Mouse (Mus musculus) intestine, embryonic 14.5 days (tissue): ENCODE results near the gene Chmp4b. TPM values are rescaled to one million over a fixed set of nuclear protein-coding genes. Genes with fewer than 3 reads are reported as not detected.

ENCODE experiments used
- ATAC-seq: fragments of 200-750 bp; cut with Nextera tagmentation; replicated peaks from 2 replicates; pipeline ENCODE4 v1.8.0; 2017; ENCODE audit warnings: low read depth, moderate number of reproducible peaks, moderate TSS enrichment, moderate library complexity; ENCODE audit not compliant: low FRiP score, low TSS enrichment
- DNase-seq: peaks from one replicate; pipeline ENCODE4 v3.0.0-alpha.2; 2018; ENCODE audit warnings: low spot score
- H3K27ac ChIP-seq: fragments of 300-500 bp; sonication (generic); 2 replicates; pipeline ENCODE4 v1.5.1; 2014; ENCODE audit warnings: low read depth, mild to moderate bottlenecking, control low read depth
- H3K27me3 ChIP-seq: fragments of 300-500 bp; sonication (generic); replicated peaks from 2 replicates; pipeline ENCODE4 v1.6.1; 2014; ENCODE audit warnings: low read length, control low read depth; ENCODE audit not compliant: control insufficient read depth, insufficient read depth
- H3K36me3 ChIP-seq: fragments of 300-500 bp; sonication (generic); 2 replicates; pipeline ENCODE4 v1.6.1; 2014; ENCODE audit warnings: low read length, control low read depth; ENCODE audit not compliant: control insufficient read depth, insufficient read depth
- H3K4me1 ChIP-seq: fragments of 300-500 bp; sonication (generic); replicated peaks from 2 replicates; pipeline ENCODE4 v1.6.1; 2014; ENCODE audit warnings: low read length, control low read depth, mixed read lengths; ENCODE audit not compliant: control insufficient read depth, insufficient read depth
- H3K4me2 ChIP-seq: fragments of 300-500 bp; sonication (generic); 2 replicates; pipeline ENCODE4 v1.6.1; 2014; ENCODE audit warnings: low read length
- H3K4me3 ChIP-seq: fragments of 300-500 bp; sonication (generic); 2 replicates; pipeline ENCODE4 v1.5.1; 2014; ENCODE audit warnings: low read depth, low read length, control low read depth, mixed read lengths
- H3K9ac ChIP-seq: fragments of 300-500 bp; sonication (generic); 2 replicates; pipeline ENCODE4 v1.6.1; 2014; ENCODE audit warnings: mild to moderate bottlenecking, low read length
- H3K9me3 ChIP-seq: fragments of 300-500 bp; sonication (generic); 2 replicates; pipeline ENCODE4 v1.6.1; 2016; ENCODE audit warnings: low read length, control low read depth; ENCODE audit not compliant: control insufficient read depth
- WGBS: fragments of 180-500 bp; shearing (Covaris S2); extraction: QIAGEN DNeasy Blood & Tissue Kit; methylation state at CpG from one replicate; pipeline ENCODE4 v1.1.7; 2014; 5-methylcytosine and 5-hydroxymethylcytosine counted together
- polyA plus RNA-seq: library from polyadenylated mRNA; unstranded; fragments of >200 nt; fragmentation: Nextera tagmentation; extraction: Ambion mirVana; gene quantifications from 2 replicates; pipeline ENCODE4 v1.2.1, GENCODE M21; 2014

Chmp4b gene
- polyA plus RNA-seq, 1 experiment from 2014 or later: 15.8 TPM

DNA sequence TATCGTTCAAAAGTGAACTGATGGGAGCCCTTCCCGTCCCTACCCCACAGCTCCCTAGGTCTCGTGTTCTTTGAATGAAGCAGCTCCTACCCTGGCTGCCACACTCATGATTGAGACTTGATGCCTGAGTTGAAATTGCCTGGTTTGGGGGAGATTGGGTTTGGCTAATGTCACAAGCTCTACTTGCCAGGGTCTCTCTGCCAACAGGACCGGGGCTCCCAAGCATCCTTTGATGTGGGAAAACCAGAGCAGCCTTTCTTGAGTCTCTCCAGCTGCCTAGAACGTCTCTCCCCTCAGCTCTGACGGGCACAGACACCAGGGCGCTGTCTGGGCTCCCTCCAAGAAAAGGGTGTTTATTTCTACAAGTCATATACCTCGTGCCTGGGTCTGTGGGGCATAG, 44.2 kb downstream of the Chmp4b start:
- Histone ChIP-seq H3K27ac (no peak overlapping the region), H3K4me3 (no peak overlapping the region), H3K4me1 (no peaks in the 10 kb centered on the region), H3K27me3 (no peaks in the 10 kb centered on the region), H3K36me3 (peaks cover 45% of the 10 kb centered on the region), H3K4me2 (no peak overlapping the region), H3K9me3 (no peaks in the 10 kb centered on the region), H3K9ac (no peak overlapping the region)
- DNase-seq (no peak), ATAC-seq (no peak)
- WGBS: 56% methylated on average over 8 of the region's 8 CpGs

DNA sequence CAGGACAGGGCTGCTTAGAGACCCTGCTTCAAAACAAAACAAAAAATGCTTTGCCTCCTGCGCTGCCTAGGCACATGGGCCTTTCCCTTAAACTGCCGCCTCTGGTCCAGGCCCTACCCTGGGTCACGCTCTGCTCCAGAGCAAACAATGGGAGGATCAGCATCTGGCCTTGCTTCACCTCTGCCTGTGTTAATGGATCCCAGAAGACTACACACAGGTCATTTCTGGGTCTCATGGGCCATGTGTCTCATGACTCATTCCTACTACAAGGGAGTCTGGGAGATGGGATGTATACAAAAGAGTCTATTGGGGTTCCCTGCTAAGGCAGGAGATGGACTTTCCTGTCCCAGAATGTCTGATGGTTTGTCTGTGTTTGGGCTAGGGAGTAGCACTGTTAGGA, 45.2 kb downstream of the Chmp4b start:
- ATAC-seq: no peak

DNA sequence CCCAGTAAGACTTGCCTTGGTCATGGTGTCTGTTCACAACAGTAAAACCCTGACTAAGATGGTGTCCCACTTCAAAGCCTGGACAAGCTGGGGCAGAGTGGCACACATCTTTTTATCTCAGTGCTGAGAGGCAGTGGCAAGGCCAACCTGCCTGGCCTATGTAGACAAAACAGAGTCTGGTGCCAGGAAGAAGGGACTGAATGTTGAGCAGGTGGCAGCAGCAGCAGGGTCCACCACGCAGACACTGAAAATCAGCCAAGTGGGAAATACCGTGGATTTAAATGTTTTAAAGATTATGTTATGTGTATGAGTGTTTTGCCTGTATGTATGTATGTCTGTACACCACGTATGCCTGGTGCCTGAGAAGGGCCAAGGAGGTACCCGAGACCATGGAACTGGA, 47.9 kb downstream of the Chmp4b start:
- Histone ChIP-seq H3K4me2 (no peak overlapping the region), H3K4me1 (no peaks in the 10 kb centered on the region), H3K27ac (no peak overlapping the region), H3K36me3 (peaks cover 16% of the 10 kb centered on the region), H3K9ac (no peak overlapping the region), H3K4me3 (no peak overlapping the region), H3K9me3 (no peaks in the 10 kb centered on the region), H3K27me3 (no peaks in the 10 kb centered on the region)
- ATAC-seq (no peak), DNase-seq (no peak)
- WGBS: 92% methylated on average over 4 of the region's 4 CpGs

More for the DNA sequence above, 45.2 kb downstream of the Chmp4b start:
- no peak overlapping the region for H3K27ac ChIP-seq
- no peak for DNase-seq
- H3K9ac ChIP-seq: no peak overlapping the region
- 59% methylated on average over 3 of the region's 3 CpGs for WGBS
- no peak overlapping the region for H3K4me2 ChIP-seq
- H3K9me3 ChIP-seq: no peaks in the 10 kb centered on the region
- H3K36me3 ChIP-seq: peaks cover 40% of the 10 kb centered on the region
- H3K4me1 ChIP-seq: no peaks in the 10 kb centered on the region
- H3K27me3 ChIP-seq: no peaks in the 10 kb centered on the region
- H3K4me3 ChIP-seq: no peak overlapping the region

DNA sequence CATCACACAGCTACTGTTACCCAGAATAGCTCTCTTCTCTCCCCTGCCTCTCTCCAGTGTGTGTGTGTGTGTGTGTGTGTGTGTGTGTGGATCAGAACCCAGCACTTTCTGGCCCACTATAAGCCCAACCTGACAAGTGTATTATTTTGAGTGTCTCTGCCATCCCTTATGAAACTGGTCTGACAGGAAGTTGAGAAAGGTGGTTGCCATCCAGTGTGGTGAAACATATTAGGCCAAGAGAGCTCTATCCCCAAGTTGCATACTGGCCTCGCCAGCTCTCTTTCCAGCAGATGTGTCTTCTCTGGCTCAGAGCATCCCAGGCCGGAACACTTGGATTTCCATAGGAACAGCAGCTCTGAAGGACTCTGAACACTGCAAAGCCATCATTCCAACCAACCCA, 48.7 kb downstream of the Chmp4b start:
- WGBS: 90% methylated on average over 2 of the region's 2 CpGs
- no peak for DNase-seq

DNA sequence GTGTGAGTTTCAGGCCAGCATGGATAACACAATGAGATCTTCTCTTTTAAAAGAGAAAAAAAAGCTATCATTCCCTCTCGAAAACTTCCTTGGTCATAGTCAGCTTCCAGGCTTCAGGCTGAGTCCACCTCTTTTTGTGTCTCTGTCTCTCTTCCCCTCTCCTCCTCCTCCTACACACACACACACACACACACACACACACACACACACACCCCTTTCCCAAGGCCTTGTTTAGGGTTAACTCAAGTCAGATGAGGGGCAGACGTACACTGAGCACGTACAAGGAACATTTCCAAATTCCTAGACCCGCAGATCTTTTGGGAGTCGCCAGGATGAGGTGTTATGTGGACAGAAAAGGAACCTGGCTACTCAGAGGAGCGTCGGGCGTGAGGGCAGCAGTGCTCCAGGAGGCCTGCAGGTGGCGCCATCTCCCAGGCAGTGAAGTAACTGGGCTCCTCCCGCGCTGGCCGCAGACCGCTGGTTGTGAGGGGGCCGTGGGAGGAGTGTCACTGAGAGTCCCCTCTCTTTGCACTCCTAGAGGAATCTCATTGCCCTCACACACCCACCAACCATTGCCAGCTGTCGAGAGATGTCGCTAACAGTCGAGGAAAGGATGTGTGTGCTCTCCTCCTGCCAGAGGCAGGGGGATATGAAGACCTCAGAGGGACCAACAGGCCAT, 51.3 kb downstream of the Chmp4b start:
- H3K4me3 ChIP-seq: no peak overlapping the region
- ATAC-seq: peak; percentile 47; the same call in 1 of the 2 replicates
- peak; percentile 88 for DNase-seq
- WGBS: 5% methylated on average over 17 of the region's 17 CpGs
- no peaks in the 10 kb centered on the region for H3K27me3 ChIP-seq
- H3K9ac ChIP-seq: no peak overlapping the region
- no peak overlapping the region for H3K27ac ChIP-seq
- no peaks in the 10 kb centered on the region for H3K9me3 ChIP-seq
- no peaks in the 10 kb centered on the region for H3K36me3 ChIP-seq
- no peaks in the 10 kb centered on the region for H3K4me1 ChIP-seq
- peak overlapping the region; percentile 26; the same call in 1 of the 2 replicates for H3K4me2 ChIP-seq

More for the DNA sequence above, 48.7 kb downstream of the Chmp4b start:
- no peak for ATAC-seq
- Histone ChIP-seq H3K4me1 (no peaks in the 10 kb centered on the region), H3K9me3 (no peaks in the 10 kb centered on the region), H3K27ac (no peak overlapping the region), H3K4me2 (no peak overlapping the region), H3K27me3 (no peaks in the 10 kb centered on the region), H3K9ac (no peak overlapping the region), H3K36me3 (peaks cover 8% of the 10 kb centered on the region), H3K4me3 (no peak overlapping the region)

DNA sequence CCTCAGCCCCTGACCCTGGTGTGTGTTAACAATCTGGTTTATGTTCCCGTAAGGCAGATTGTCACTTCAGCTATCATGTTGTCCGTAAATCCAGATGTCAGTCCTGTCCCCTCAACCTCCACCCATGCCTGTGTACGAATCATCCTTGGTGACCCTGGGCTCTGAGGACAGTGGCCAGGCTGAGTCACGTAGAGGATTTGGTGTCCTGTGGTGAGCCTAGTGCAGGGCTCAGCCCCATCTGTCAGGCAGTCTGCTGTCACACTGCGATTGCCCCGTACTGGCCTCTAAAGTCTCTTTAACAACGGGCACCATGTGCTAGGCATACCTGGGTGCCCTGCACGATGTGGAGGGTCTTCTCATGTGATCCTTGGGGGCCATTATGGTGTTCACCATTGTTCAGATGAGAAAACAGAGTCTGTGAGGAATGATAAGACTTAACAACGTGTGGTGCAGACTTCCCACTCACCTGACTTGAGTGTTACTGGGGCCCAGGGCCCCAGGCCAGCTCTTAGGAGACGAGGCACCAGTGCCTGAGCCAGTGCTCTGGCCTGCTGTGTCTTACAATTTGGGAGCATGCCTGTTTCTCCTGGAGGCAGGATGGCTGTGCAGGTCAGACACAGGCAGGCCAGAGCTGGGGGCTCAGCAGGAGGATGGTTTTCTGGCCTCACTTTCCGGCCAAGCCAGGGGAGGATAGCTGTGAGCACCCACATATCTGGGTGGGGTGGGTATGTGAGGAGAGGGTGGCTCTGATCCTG, 55.2 kb downstream of the Chmp4b start:
- Histone ChIP-seq H3K4me2 (no peak overlapping the region), H3K4me3 (no peak overlapping the region), H3K4me1 (0 out of 2 replicates have a peak, but pooled peaks cover 4% of the 10 kb centered on the region), H3K9me3 (no peaks in the 10 kb centered on the region), H3K36me3 (no peaks in the 10 kb centered on the region), H3K9ac (no peak overlapping the region), H3K27me3 (no peaks in the 10 kb centered on the region), H3K27ac (no peak overlapping the region)
- ATAC-seq (no peak), DNase-seq (no peak)
- WGBS: 62% methylated on average over 11 of the region's 11 CpGs

DNA sequence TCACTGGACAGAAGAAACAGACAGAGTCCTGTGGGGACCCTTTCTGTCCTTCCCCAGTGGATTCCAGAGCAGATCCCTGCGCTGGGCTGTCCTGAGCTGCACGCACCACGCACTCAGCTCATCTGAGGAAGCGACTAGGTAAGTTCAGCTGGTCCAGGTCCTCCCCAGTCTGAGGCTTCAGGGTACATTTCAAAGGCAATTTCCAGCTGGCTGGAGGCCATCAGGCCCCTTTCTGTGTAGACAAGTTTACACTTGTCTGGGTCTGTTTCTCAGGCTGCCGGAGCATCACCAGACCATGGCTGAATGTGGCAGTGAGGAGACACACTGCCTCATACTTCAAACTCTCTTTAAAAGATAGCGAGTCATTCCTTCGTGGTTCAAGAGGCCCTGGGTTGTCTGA, 55.8 kb downstream of the Chmp4b start:
- Histone ChIP-seq H3K9me3 (no peaks in the 10 kb centered on the region), H3K27ac (no peak overlapping the region), H3K27me3 (no peaks in the 10 kb centered on the region), H3K4me3 (no peak overlapping the region), H3K36me3 (no peaks in the 10 kb centered on the region), H3K9ac (no peak overlapping the region), H3K4me2 (no peak overlapping the region), H3K4me1 (peaks cover 4% of the 10 kb centered on the region; the same call in 1 of the 2 replicates)
- 42% methylated on average over 7 of the region's 7 CpGs for WGBS
- ATAC-seq: no peak
- no peak for DNase-seq

DNA sequence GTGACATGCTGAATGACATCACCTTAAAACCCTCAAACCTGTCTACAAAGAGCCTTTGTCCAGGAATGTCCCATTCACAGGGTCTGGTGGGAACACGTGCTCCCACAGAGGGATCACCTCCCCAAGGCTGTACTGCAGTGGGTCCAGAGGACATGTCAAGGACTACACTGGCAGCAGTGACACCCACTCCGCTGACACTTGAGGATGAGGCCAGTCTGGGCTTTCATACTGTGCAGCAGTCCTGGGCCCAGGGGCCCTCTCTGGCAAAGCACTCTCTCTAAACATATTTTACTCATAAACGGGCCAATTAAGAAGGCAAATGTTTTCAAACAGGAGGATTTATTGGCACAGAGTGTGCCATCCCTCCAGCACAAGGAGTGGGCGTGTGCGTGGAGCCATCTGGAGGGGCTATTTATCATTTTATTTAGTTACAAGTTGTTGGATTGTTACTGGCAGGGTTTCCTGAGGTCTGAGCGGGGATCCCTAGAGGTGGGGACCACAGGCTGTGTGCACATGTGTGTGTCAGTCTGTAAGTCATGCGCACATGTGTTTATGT, 56.4 kb downstream of the Chmp4b start:
- H3K27ac ChIP-seq: no peak overlapping the region
- 58% methylated on average over 7 of the region's 7 CpGs for WGBS
- no peak overlapping the region for H3K9ac ChIP-seq
- H3K4me3 ChIP-seq: no peak overlapping the region
- H3K4me1 ChIP-seq: peaks cover 6% of the 10 kb centered on the region; the same call in 1 of the 2 replicates
- no peaks in the 10 kb centered on the region for H3K9me3 ChIP-seq
- no peak overlapping the region for H3K4me2 ChIP-seq
- H3K27me3 ChIP-seq: no peaks in the 10 kb centered on the region
- DNase-seq (no peak), ATAC-seq (no peak)
- no peaks in the 10 kb centered on the region for H3K36me3 ChIP-seq
